Mouse (Mus musculus) embryonic facial prominence, embryonic 10.5 days (tissue): ENCODE measurements around the gene Gabrg3. TPM values are rescaled to one million over a fixed set of nuclear protein-coding genes. Genes with fewer than 3 reads are reported as not detected.
"Not testable (repeated sequence)": the region's sequence is repeated elsewhere in the genome, so short reads cannot be mapped to it uniquely, and the experiment has no call there.

ENCODE experiments used
- DNase-seq: peaks from one replicate; pipeline ENCODE4 v3.0.0-alpha.2; 2017; ENCODE audit warnings: low spot score
- H3K27ac ChIP-seq: fragments of 300-500 bp; sonication (generic); replicated peaks from 2 replicates; pipeline ENCODE4 v1.5.1; 2016; ENCODE audit warnings: mild to moderate bottlenecking
- H3K27me3 ChIP-seq: fragments of 300-500 bp; sonication (generic); replicated peaks from 2 replicates; pipeline ENCODE4 v1.6.1; 2016; ENCODE audit warnings: low read depth, mild to moderate bottlenecking; ENCODE audit not compliant: poor library complexity, severe bottlenecking
- H3K36me3 ChIP-seq: fragments of 300-500 bp; sonication (generic); replicated peaks from 2 replicates; pipeline ENCODE4 v1.6.1; 2016; ENCODE audit warnings: mild to moderate bottlenecking, moderate library complexity
- H3K4me1 ChIP-seq: fragments of 300-500 bp; sonication (generic); 2 replicates; pipeline ENCODE4 v1.6.1; 2016
- H3K4me3 ChIP-seq: fragments of 300-500 bp; sonication (generic); 2 replicates; pipeline ENCODE4 v1.5.1; 2016; ENCODE audit warnings: mild to moderate bottlenecking, moderate library complexity
- H3K9me3 ChIP-seq: fragments of 300-500 bp; sonication (generic); 2 replicates; pipeline ENCODE4 v1.6.1; 2016; ENCODE audit warnings: mild to moderate bottlenecking
- WGBS: fragments of 180-500 bp; shearing (Covaris S2); methylation state at CpG from one replicate; pipeline ENCODE4 v1.1.7; 2016; 5-methylcytosine and 5-hydroxymethylcytosine counted together
- polyA plus RNA-seq: library from polyadenylated mRNA; unstranded; fragments of >200 nt; fragmentation: Nextera tagmentation; extraction: Ambion mirVana; gene quantifications from 2 replicates; pipeline ENCODE4 v1.2.1, GENCODE M21; 2016

Gene Gabrg3
- polyA plus RNA-seq, 1 experiment from 2014 or later, result 0.27 TPM

GRCm38 (mm10) chr7:57294127-57294526 lies 92.9 kb downstream of the Gabrg3 start:
- Histone ChIP-seq H3K4me3 (no peak overlapping the region), H3K9me3 (no peaks in the 10 kb centered on the region), H3K27ac (no peak overlapping the region), H3K27me3 (no peaks in the 10 kb centered on the region), H3K36me3 (no peaks in the 10 kb centered on the region), H3K4me1 (no peaks in the 10 kb centered on the region)
- no peak for DNase-seq
- WGBS, result 81% methylated on average over 1 of the region's 1 CpGs

- Histone ChIP-seq H3K9me3 (no peaks in the 10 kb centered on the region), H3K4me1 (no peaks in the 10 kb centered on the region), H3K4me3 (no peak overlapping the region), H3K27ac (no peak overlapping the region), H3K27me3 (no peaks in the 10 kb centered on the region), H3K36me3 (no peaks in the 10 kb centered on the region)
- no peak for DNase-seq
- WGBS, result 87% methylated on average over 6 of the region's 6 CpGs
Observed at GRCm38 (mm10) chr7:57293564-57293963, 93.4 kb downstream of the Gabrg3 start.

GRCm38 (mm10) chr7:57283186-57283585 lies 103.8 kb downstream of the Gabrg3 start:
- no peak for DNase-seq
- Histone ChIP-seq H3K27ac (no peak overlapping the region), H3K4me1 (no peaks in the 10 kb centered on the region), H3K36me3 (no peaks in the 10 kb centered on the region), H3K4me3 (no peak overlapping the region), H3K9me3 (no peaks in the 10 kb centered on the region), H3K27me3 (no peaks in the 10 kb centered on the region)
- WGBS, result 87% methylated on average over 6 of the region's 6 CpGs

- no peak for DNase-seq
Observed at GRCm38 (mm10) chr7:57278841-57279240, 108.1 kb downstream of the Gabrg3 start.

GRCm38 (mm10) chr7:57260201-57260600 lies 126.8 kb downstream of the Gabrg3 start:
- 44% methylated on average over 1 of the region's 1 CpGs for WGBS
- no peaks in the 10 kb centered on the region for H3K27me3 ChIP-seq
- no peaks in the 10 kb centered on the region for H3K9me3 ChIP-seq
- DNase-seq, result no peak
- no peaks in the 10 kb centered on the region for H3K4me1 ChIP-seq
- no peaks in the 10 kb centered on the region for H3K36me3 ChIP-seq
- no peak overlapping the region for H3K27ac ChIP-seq
- no peak overlapping the region for H3K4me3 ChIP-seq

More at GRCm38 (mm10) chr7:57278841-57279240, 108.1 kb downstream of the Gabrg3 start:
- WGBS, result 82% methylated on average over 3 of the region's 3 CpGs
- no peaks in the 10 kb centered on the region for H3K9me3 ChIP-seq
- H3K27me3 ChIP-seq, result no peaks in the 10 kb centered on the region
- no peak overlapping the region for H3K4me3 ChIP-seq
- no peaks in the 10 kb centered on the region for H3K36me3 ChIP-seq
- no peak overlapping the region for H3K27ac ChIP-seq
- H3K4me1 ChIP-seq, result no peaks in the 10 kb centered on the region

GRCm38 (mm10) chr7:57258893-57259574 lies 128.0 kb downstream of the Gabrg3 start:
- Histone ChIP-seq H3K9me3 (no peaks in the 10 kb centered on the region), H3K27me3 (no peaks in the 10 kb centered on the region), H3K36me3 (no peaks in the 10 kb centered on the region), H3K4me3 (no peak overlapping the region), H3K27ac (no peak overlapping the region), H3K4me1 (no peaks in the 10 kb centered on the region)
- WGBS, result 80% methylated on average over 5 of the region's 5 CpGs
- no peak for DNase-seq

- H3K27me3 ChIP-seq, result no peaks in the 10 kb centered on the region
- no peak for DNase-seq
- no peak overlapping the region for H3K4me3 ChIP-seq
- no peaks in the 10 kb centered on the region for H3K9me3 ChIP-seq
- no peaks in the 10 kb centered on the region for H3K36me3 ChIP-seq
- no peak overlapping the region for H3K27ac ChIP-seq
- no peaks in the 10 kb centered on the region for H3K4me1 ChIP-seq
- 85% methylated on average over 4 of the region's 4 CpGs for WGBS
Observed at GRCm38 (mm10) chr7:57243981-57244380, 143.0 kb downstream of the Gabrg3 start.

- H3K27ac ChIP-seq, result no peak overlapping the region
- WGBS, result 93% methylated on average over 1 of the region's 1 CpGs
Observed at GRCm38 (mm10) chr7:57214119-57214518, 172.9 kb downstream of the Gabrg3 start.

GRCm38 (mm10) chr7:57186015-57186414 lies 201.0 kb downstream of the Gabrg3 start:
- DNase-seq, result no peak
- Histone ChIP-seq H3K27me3 (no peaks in the 10 kb centered on the region), H3K4me1 (no peaks in the 10 kb centered on the region), H3K9me3 (no peaks in the 10 kb centered on the region), H3K27ac (no peak overlapping the region), H3K36me3 (no peaks in the 10 kb centered on the region), H3K4me3 (no peak overlapping the region)
- 57% methylated on average over 1 of the region's 1 CpGs for WGBS

More at GRCm38 (mm10) chr7:57214119-57214518, 172.9 kb downstream of the Gabrg3 start:
- no peaks in the 10 kb centered on the region for H3K4me1 ChIP-seq
- no peaks in the 10 kb centered on the region for H3K36me3 ChIP-seq
- no peaks in the 10 kb centered on the region for H3K27me3 ChIP-seq
- H3K4me3 ChIP-seq, result no peak overlapping the region
- no peak for DNase-seq
- no peaks in the 10 kb centered on the region for H3K9me3 ChIP-seq

- not testable (repeated sequence) for H3K4me1 ChIP-seq, DNase-seq, H3K36me3 ChIP-seq, H3K4me3 ChIP-seq, H3K27me3 ChIP-seq, H3K9me3 ChIP-seq, H3K27ac ChIP-seq
- 62% methylated on average over 2 of the region's 2 CpGs for WGBS
Observed at GRCm38 (mm10) chr7:57175891-57176545, 211.0 kb downstream of the Gabrg3 start.

GRCm38 (mm10) chr7:57166931-57167330 lies 220.1 kb downstream of the Gabrg3 start:
- 64% methylated on average over 3 of the region's 3 CpGs for WGBS
- no peak overlapping the region for H3K4me3 ChIP-seq
- H3K36me3 ChIP-seq, result no peaks in the 10 kb centered on the region
- no peaks in the 10 kb centered on the region for H3K4me1 ChIP-seq
- H3K27ac ChIP-seq, result no peak overlapping the region
- no peak for DNase-seq
- H3K27me3 ChIP-seq, result no peaks in the 10 kb centered on the region
- no peaks in the 10 kb centered on the region for H3K9me3 ChIP-seq

GRCm38 (mm10) chr7:57158211-57158610 lies 228.8 kb downstream of the Gabrg3 start:
- H3K36me3 ChIP-seq, result no peaks in the 10 kb centered on the region
- no peak overlapping the region for H3K4me3 ChIP-seq
- WGBS, result 88% methylated on average over 3 of the region's 3 CpGs
- no peaks in the 10 kb centered on the region for H3K9me3 ChIP-seq
- H3K27me3 ChIP-seq, result no peaks in the 10 kb centered on the region
- H3K4me1 ChIP-seq, result no peaks in the 10 kb centered on the region; the same call in 1 of the 2 replicates
- no peak overlapping the region for H3K27ac ChIP-seq
- DNase-seq, result no peak

- DNase-seq, result no peak
- WGBS, result 44% methylated on average over 5 of the region's 5 CpGs
- Histone ChIP-seq H3K27ac (no peak overlapping the region), H3K36me3 (no peaks in the 10 kb centered on the region), H3K9me3 (no peaks in the 10 kb centered on the region), H3K4me3 (no peak overlapping the region), H3K4me1 (no peaks in the 10 kb centered on the region; the same call in 1 of the 2 replicates), H3K27me3 (no peaks in the 10 kb centered on the region)
Observed at GRCm38 (mm10) chr7:57153743-57154142, 233.2 kb downstream of the Gabrg3 start.
